Mouse (Mus musculus) testis, adult 2 months (tissue): ENCODE measurements around the gene 5730596B20Rik.

Experiments used
- CTCF ChIP-seq: fragments of 200-500 bp; IDR thresholded peaks from 2 replicates; pipeline ENCODE4 v1.5.1; 2012; ENCODE audit warnings: low read depth, mild to moderate bottlenecking, inconsistent platforms, low read length, moderate library complexity; ENCODE audit not compliant: control insufficient read depth, insufficient read depth, insufficient replicate concordance
- POLR2A ChIP-seq: fragments of 200-500 bp; IDR thresholded peaks from 2 replicates; pipeline ENCODE4 v1.6.1; 2012; ENCODE audit warnings: low read depth, mild to moderate bottlenecking, inconsistent platforms, low read length, moderate library complexity; ENCODE audit not compliant: control insufficient read depth

GRCm38 (mm10) chr6:52209685-52210046 lies 32.4 kb downstream of the 5730596B20Rik start:
- TF ChIP-seq CTCF (no peak), POLR2A (no peak)
